Mouse (Mus musculus): ENCODE measurements around the gene 1810046K07Rik. TPM values are rescaled to one million over a fixed set of nuclear protein-coding genes. Genes with fewer than 3 reads are reported as not detected.
A peak's percentile ranks its signal among the peaks of the same experiment; 100 is the strongest.

Gene 1810046K07Rik
- polyA plus RNA-seq, 1 experiment from 2014 or later: not detected

GRCm38 (mm10) chr9:51278500-51279381 is 50.0 kb downstream of the 1810046K07Rik start, which contains the start of gene Colca2:
Gene Colca2, minus strand, starts transcription at chr9:51278569.
- peak within 1 kb of the TSS; percentile 63 for H3K9ac ChIP-seq (ENCODE audit: low read length)
- H3K36me3 ChIP-seq (ENCODE audit: control insufficient read depth, insufficient read depth, low read length): no peaks in the 10 kb centered on the region
- peak; percentile 95 for ATAC-seq (replicated peaks; ENCODE audit: low FRiP score)
- DNase-seq (ENCODE audit: low spot score): peak; percentile 90
- no peaks in the 10 kb centered on the region; the same call in 1 of the 2 replicates for H3K4me1 ChIP-seq (replicated peaks; ENCODE audit: control insufficient read depth, insufficient read depth, low read length)
- peak within 1 kb of the TSS; percentile 41 for H3K4me3 ChIP-seq (ENCODE audit: low read depth, low read length)
- peaks cover 3% of the 10 kb centered on the region; the same call in 1 of the 2 replicates for H3K27me3 ChIP-seq (ENCODE audit: control insufficient read depth, insufficient read depth, low read length)
- H3K9me3 ChIP-seq (ENCODE audit: control insufficient read depth, low read length): no peaks in the 10 kb centered on the region
- H3K27ac ChIP-seq (ENCODE audit: low read depth, low read length): no peak within 1 kb of the TSS
- WGBS: 1% methylated on average over 53 of the region's 53 CpGs
- H3K4me2 ChIP-seq (ENCODE audit: low read depth, low read length, severe bottlenecking): peak within 1 kb of the TSS; percentile 92

GRCm38 (mm10) chr9:51277834-51278498 is 50.8 kb downstream of the 1810046K07Rik start:
- H3K9ac ChIP-seq (ENCODE audit: low read length): peak overlapping the region; percentile 63
- DNase-seq (ENCODE audit: low spot score) (no peak), ATAC-seq (replicated peaks; ENCODE audit: low FRiP score) (0 out of 2 replicates have a peak, but pooled peaks have one; percentile 2)
- H3K9me3 ChIP-seq (ENCODE audit: control insufficient read depth, low read length): no peaks in the 10 kb centered on the region
- no peaks in the 10 kb centered on the region; the same call in 1 of the 2 replicates for H3K4me1 ChIP-seq (replicated peaks; ENCODE audit: control insufficient read depth, insufficient read depth, low read length)
- H3K27me3 ChIP-seq (ENCODE audit: control insufficient read depth, insufficient read depth, low read length): peaks cover 3% of the 10 kb centered on the region; the same call in 1 of the 2 replicates
- WGBS: 25% methylated on average over 13 of the region's 13 CpGs
- H3K4me2 ChIP-seq (ENCODE audit: low read depth, low read length, severe bottlenecking): peak overlapping the region; percentile 92
- no peak overlapping the region for H3K27ac ChIP-seq (ENCODE audit: low read depth, low read length)
- H3K4me3 ChIP-seq (ENCODE audit: low read depth, low read length): peak overlapping the region; percentile 41
- H3K36me3 ChIP-seq (ENCODE audit: control insufficient read depth, insufficient read depth, low read length): no peaks in the 10 kb centered on the region

- DNase-seq (ENCODE audit: low spot score): no peak
Observed at GRCm38 (mm10) chr9:51274678-51275077, 54.0 kb downstream of the 1810046K07Rik start.

GRCm38 (mm10) chr9:51273581-51274154 is 55.0 kb downstream of the 1810046K07Rik start:
- H3K27me3 ChIP-seq (ENCODE audit: control insufficient read depth, insufficient read depth, low read length): no peaks in the 10 kb centered on the region
- 65% methylated on average over 9 of the region's 9 CpGs for WGBS
- DNase-seq (ENCODE audit: low spot score) (no peak), ATAC-seq (replicated peaks; ENCODE audit: low FRiP score) (no peak)
- no peaks in the 10 kb centered on the region for H3K36me3 ChIP-seq (ENCODE audit: control insufficient read depth, insufficient read depth, low read length)
- H3K4me3 ChIP-seq (ENCODE audit: low read depth, low read length): no peak overlapping the region
- H3K27ac ChIP-seq (ENCODE audit: low read depth, low read length): no peak overlapping the region
- H3K4me1 ChIP-seq (replicated peaks; ENCODE audit: control insufficient read depth, insufficient read depth, low read length): no peaks in the 10 kb centered on the region; the same call in 1 of the 2 replicates
- H3K4me2 ChIP-seq (ENCODE audit: low read depth, low read length, severe bottlenecking): no peak overlapping the region
- no peak overlapping the region for H3K9ac ChIP-seq (ENCODE audit: low read length)
- H3K9me3 ChIP-seq (ENCODE audit: control insufficient read depth, low read length): no peaks in the 10 kb centered on the region

More at GRCm38 (mm10) chr9:51274678-51275077, 54.0 kb downstream of the 1810046K07Rik start:
- no peaks in the 10 kb centered on the region for H3K9me3 ChIP-seq (ENCODE audit: control insufficient read depth, low read length)
- H3K27me3 ChIP-seq (ENCODE audit: control insufficient read depth, insufficient read depth, low read length): peaks cover 3% of the 10 kb centered on the region; the same call in 1 of the 2 replicates
- no peaks in the 10 kb centered on the region for H3K36me3 ChIP-seq (ENCODE audit: control insufficient read depth, insufficient read depth, low read length)
- H3K4me1 ChIP-seq (replicated peaks; ENCODE audit: control insufficient read depth, insufficient read depth, low read length): no peaks in the 10 kb centered on the region; the same call in 1 of the 2 replicates
- H3K4me3 ChIP-seq (ENCODE audit: low read depth, low read length): no peak overlapping the region
- H3K27ac ChIP-seq (ENCODE audit: low read depth, low read length): no peak overlapping the region
- 16% methylated on average over 4 of the region's 4 CpGs for WGBS
- no peak for ATAC-seq (replicated peaks; ENCODE audit: low FRiP score)
- no peak overlapping the region for H3K9ac ChIP-seq (ENCODE audit: low read length)
- no peak overlapping the region for H3K4me2 ChIP-seq (ENCODE audit: low read depth, low read length, severe bottlenecking)

- Histone ChIP-seq H3K9ac (ENCODE audit: low read length) (no peak overlapping the region), H3K4me3 (ENCODE audit: low read depth, low read length) (no peak overlapping the region), H3K27me3 (ENCODE audit: control insufficient read depth, insufficient read depth, low read length) (no peaks in the 10 kb centered on the region), H3K27ac (ENCODE audit: low read depth, low read length) (no peak overlapping the region), H3K4me1 (replicated peaks; ENCODE audit: control insufficient read depth, insufficient read depth, low read length) (no peaks in the 10 kb centered on the region), H3K9me3 (ENCODE audit: control insufficient read depth, low read length) (no peaks in the 10 kb centered on the region), H3K36me3 (ENCODE audit: control insufficient read depth, insufficient read depth, low read length) (no peaks in the 10 kb centered on the region), H3K4me2 (ENCODE audit: low read depth, low read length, severe bottlenecking) (no peak overlapping the region)
- DNase-seq (ENCODE audit: low spot score) (no peak), ATAC-seq (replicated peaks; ENCODE audit: low FRiP score) (no peak)
- WGBS: 85% methylated on average over 5 of the region's 5 CpGs
Observed at GRCm38 (mm10) chr9:51272102-51272501, 56.6 kb downstream of the 1810046K07Rik start.

- no peaks in the 10 kb centered on the region for H3K4me1 ChIP-seq (replicated peaks; ENCODE audit: control insufficient read depth, insufficient read depth, low read length)
- ATAC-seq (replicated peaks; ENCODE audit: low FRiP score): no peak
- WGBS: 51% methylated on average over 8 of the region's 8 CpGs
- H3K4me3 ChIP-seq (ENCODE audit: low read depth, low read length): no peak overlapping the region
- H3K9me3 ChIP-seq (ENCODE audit: control insufficient read depth, low read length): no peaks in the 10 kb centered on the region
- H3K36me3 ChIP-seq (ENCODE audit: control insufficient read depth, insufficient read depth, low read length): no peaks in the 10 kb centered on the region
- H3K9ac ChIP-seq (ENCODE audit: low read length): no peak overlapping the region
- no peaks in the 10 kb centered on the region for H3K27me3 ChIP-seq (ENCODE audit: control insufficient read depth, insufficient read depth, low read length)
- no peak overlapping the region for H3K27ac ChIP-seq (ENCODE audit: low read depth, low read length)
- H3K4me2 ChIP-seq (ENCODE audit: low read depth, low read length, severe bottlenecking): no peak overlapping the region
- no peak for DNase-seq (ENCODE audit: low spot score)
Observed at GRCm38 (mm10) chr9:51271073-51271472, 57.6 kb downstream of the 1810046K07Rik start.

GRCm38 (mm10) chr9:51268852-51269251 is 59.9 kb downstream of the 1810046K07Rik start:
- 88% methylated on average over 5 of the region's 5 CpGs for WGBS
- Histone ChIP-seq H3K27me3 (ENCODE audit: control insufficient read depth, insufficient read depth, low read length) (no peaks in the 10 kb centered on the region), H3K9me3 (ENCODE audit: control insufficient read depth, low read length) (no peaks in the 10 kb centered on the region), H3K27ac (ENCODE audit: low read depth, low read length) (no peak overlapping the region), H3K9ac (ENCODE audit: low read length) (no peak overlapping the region), H3K4me2 (ENCODE audit: low read depth, low read length, severe bottlenecking) (no peak overlapping the region), H3K4me3 (ENCODE audit: low read depth, low read length) (no peak overlapping the region), H3K4me1 (replicated peaks; ENCODE audit: control insufficient read depth, insufficient read depth, low read length) (no peaks in the 10 kb centered on the region), H3K36me3 (ENCODE audit: control insufficient read depth, insufficient read depth, low read length) (no peaks in the 10 kb centered on the region)
- DNase-seq (ENCODE audit: low spot score) (no peak), ATAC-seq (replicated peaks; ENCODE audit: low FRiP score) (no peak)

- Histone ChIP-seq H3K4me1 (replicated peaks; ENCODE audit: control insufficient read depth, insufficient read depth, low read length) (no peaks in the 10 kb centered on the region), H3K36me3 (ENCODE audit: control insufficient read depth, insufficient read depth, low read length) (no peaks in the 10 kb centered on the region), H3K4me3 (ENCODE audit: low read depth, low read length) (no peak overlapping the region), H3K9ac (ENCODE audit: low read length) (no peak overlapping the region), H3K4me2 (ENCODE audit: low read depth, low read length, severe bottlenecking) (no peak overlapping the region), H3K27me3 (ENCODE audit: control insufficient read depth, insufficient read depth, low read length) (no peaks in the 10 kb centered on the region), H3K27ac (ENCODE audit: low read depth, low read length) (no peak overlapping the region), H3K9me3 (ENCODE audit: control insufficient read depth, low read length) (no peaks in the 10 kb centered on the region)
- DNase-seq (ENCODE audit: low spot score): no peak
- 87% methylated on average over 5 of the region's 5 CpGs for whole genome bisulfite sequencing
- ATAC-seq (replicated peaks; ENCODE audit: low FRiP score): no peak
Observed at GRCm38 (mm10) chr9:51258426-51258825, 70.3 kb downstream of the 1810046K07Rik start.

Data from forebrain, embryonic 11.5 days (tissue).